Mouse (Mus musculus) lung, postnatal 0 days (tissue): Measurements from ENCODE around the gene Tle6.

ENCODE experiments used
- CTCF ChIP-seq: IDR thresholded peaks from 2 replicates; pipeline ENCODE4 v1.5.1; 2016; ENCODE audit warnings: antibody characterized with exemption, mild to moderate bottlenecking
- EP300 ChIP-seq: IDR thresholded peaks from 2 replicates; pipeline ENCODE4 v1.6.1; 2016; ENCODE audit warnings: antibody characterized with exemption, mild to moderate bottlenecking, control low read depth

GRCm38 (mm10) chr10:81644162-81644561 is 43.3 kb upstream of the Tle6 start:
- TF ChIP-seq CTCF (no peak), EP300 (no peak)
